Mouse (Mus musculus): ENCODE measurements around the gene Tm4sf5. TPM values are rescaled to one million over a fixed set of nuclear protein-coding genes. Genes with fewer than 3 reads are reported as not detected.
"Not testable (repeated sequence)": the region's sequence is repeated elsewhere in the genome, so short reads cannot be mapped to it uniquely, and the experiment has no call there.

Gene Tm4sf5
- polyA plus RNA-seq, 1 experiment from 2014 or later = not detected

- WGBS = 58% methylated on average over 11 of the region's 11 CpGs
- DNase-seq (ENCODE audit: low spot score) = no peak
- Histone ChIP-seq H3K36me3 (no peaks in the 10 kb centered on the region), H3K4me1 (peaks cover 19% of the 10 kb centered on the region), H3K27me3 (ENCODE audit: low read depth, poor library complexity, severe bottlenecking) (peaks cover 21% of the 10 kb centered on the region), H3K27ac (replicated peaks) (no peak overlapping the region), H3K4me3 (no peak overlapping the region), H3K9me3 (replicated peaks) (no peaks in the 10 kb centered on the region)
These were observed 8.5 kb downstream of the Tm4sf5 start for GRCm38 (mm10) chr11:70513520-70513919.

DNA sequence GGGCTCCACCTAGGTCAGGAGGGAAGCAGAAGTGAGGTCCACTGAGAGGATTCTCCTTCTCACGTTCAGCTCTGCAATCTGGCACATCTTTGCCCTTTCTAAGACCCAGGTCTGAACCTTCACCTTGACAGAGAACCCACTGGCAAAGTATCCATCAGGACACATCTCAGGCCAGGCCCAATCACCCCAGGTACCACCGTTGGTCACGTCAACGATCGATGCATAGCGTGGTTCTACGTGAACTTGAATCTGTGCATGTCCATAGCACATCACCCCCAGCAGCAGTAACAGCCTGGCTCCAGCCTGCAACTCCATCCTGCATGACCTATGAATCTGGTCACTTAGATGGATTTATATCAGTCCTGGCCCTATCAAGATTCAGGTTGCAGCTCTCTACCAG lies 9.2 kb downstream of the Tm4sf5 start, which contains the start of gene Vmo1:
Gene Vmo1 (minus strand): TSS at position 329 of the 400 bp plus-strand sequence.
- no peak for DNase-seq (ENCODE audit: low spot score)
- WGBS = 93% methylated on average over 7 of the region's 7 CpGs
- Histone ChIP-seq H3K4me1 (peaks cover 19% of the 10 kb centered on the region), H3K9me3 (replicated peaks) (no peaks in the 10 kb centered on the region), H3K27me3 (ENCODE audit: low read depth, poor library complexity, severe bottlenecking) (peaks cover 24% of the 10 kb centered on the region), H3K27ac (replicated peaks) (no peak within 1 kb of the TSS), H3K4me3 (no peak within 1 kb of the TSS), H3K36me3 (no peaks in the 10 kb centered on the region)

DNA sequence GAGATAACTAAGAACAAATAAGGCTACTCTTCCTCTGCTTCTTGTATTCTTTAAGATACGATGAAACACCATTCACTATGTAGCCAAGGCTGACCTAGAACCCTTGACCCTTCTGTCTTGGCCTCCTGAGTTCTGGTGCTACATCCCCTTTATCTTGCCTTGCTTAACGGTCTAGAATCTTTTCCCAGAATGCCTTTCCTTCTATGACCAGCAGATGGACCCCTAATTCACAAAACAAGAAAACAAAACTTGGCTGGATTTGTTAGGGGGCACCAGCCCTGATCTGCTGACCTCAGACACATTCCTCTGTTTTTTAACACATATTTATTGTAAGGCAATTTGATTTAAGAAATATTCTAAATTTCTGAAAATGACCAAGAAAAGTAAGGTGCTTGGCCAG lies 11.3 kb downstream of the Tm4sf5 start:
- H3K27ac ChIP-seq (replicated peaks) = no peak overlapping the region
- H3K9me3 ChIP-seq (replicated peaks) = no peaks in the 10 kb centered on the region
- peaks cover 24% of the 10 kb centered on the region for H3K4me1 ChIP-seq
- H3K36me3 ChIP-seq = no peaks in the 10 kb centered on the region
- no peak for DNase-seq (ENCODE audit: low spot score)
- H3K27me3 ChIP-seq (ENCODE audit: low read depth, poor library complexity, severe bottlenecking) = peaks cover 25% of the 10 kb centered on the region
- no peak overlapping the region for H3K4me3 ChIP-seq
- 35% methylated on average over 2 of the region's 2 CpGs for WGBS

- Histone ChIP-seq H3K27ac (replicated peaks) (no peak overlapping the region), H3K4me1 (peaks cover 18% of the 10 kb centered on the region), H3K4me3 (no peak overlapping the region), H3K9me3 (replicated peaks) (no peaks in the 10 kb centered on the region), H3K36me3 (no peaks in the 10 kb centered on the region), H3K27me3 (ENCODE audit: low read depth, poor library complexity, severe bottlenecking) (peaks cover 25% of the 10 kb centered on the region)
- 61% methylated on average over 1 of the region's 1 CpGs for WGBS
- DNase-seq (ENCODE audit: low spot score) = no peak
These were observed 13.4 kb downstream of the Tm4sf5 start for GRCm38 (mm10) chr11:70518436-70518835.

DNA sequence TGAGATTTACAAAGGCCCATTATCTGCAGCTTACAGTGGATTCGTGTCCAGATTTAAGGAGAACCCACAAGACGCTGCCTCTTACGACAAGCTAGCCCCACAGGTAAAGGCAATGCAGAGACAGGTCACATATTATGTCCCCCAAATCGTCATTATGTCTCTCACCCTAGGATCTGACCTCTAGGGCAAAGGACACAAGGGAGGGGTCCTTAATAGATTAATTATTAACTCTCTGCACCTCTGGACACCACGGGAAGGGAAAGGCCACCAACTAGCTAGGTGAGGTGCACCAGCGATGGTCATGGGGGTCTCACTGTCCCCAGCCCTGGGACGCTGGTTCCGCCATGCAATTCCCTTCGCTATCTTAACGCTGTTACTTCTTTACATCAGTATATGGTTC lies 13.9 kb downstream of the Tm4sf5 start, which contains the start of gene Gltpd2:
Gene Gltpd2 (plus strand): TSS at position 274 of the 400 bp plus-strand sequence.
- peak within 1 kb of the TSS; percentile 85 for H3K27ac ChIP-seq (replicated peaks)

GRCm38 (mm10) chr11:70520178-70520769 lies 15.2 kb downstream of the Tm4sf5 start:
- Histone ChIP-seq H3K27me3 (ENCODE audit: low read depth, poor library complexity, severe bottlenecking) (peaks cover 25% of the 10 kb centered on the region), H3K9me3 (replicated peaks) (no peaks in the 10 kb centered on the region), H3K4me3 (peak overlapping the region; percentile 50), H3K4me1 (peaks cover 17% of the 10 kb centered on the region), H3K36me3 (no peaks in the 10 kb centered on the region), H3K27ac (replicated peaks) (peak overlapping the region; percentile 85)
- DNase-seq (ENCODE audit: low spot score) = peak; percentile 70
- 13% methylated on average over 41 of the region's 41 CpGs for WGBS

More for the DNA sequence above, 13.9 kb downstream of the Tm4sf5 start, which contains the start of gene Gltpd2:
- H3K27me3 ChIP-seq (ENCODE audit: low read depth, poor library complexity, severe bottlenecking) = peaks cover 25% of the 10 kb centered on the region
- DNase-seq (ENCODE audit: low spot score) = no peak
- peak within 1 kb of the TSS; percentile 50 for H3K4me3 ChIP-seq
- peaks cover 13% of the 10 kb centered on the region for H3K4me1 ChIP-seq
- H3K36me3 ChIP-seq = no peaks in the 10 kb centered on the region
- 86% methylated on average over 10 of the region's 10 CpGs for WGBS
- H3K9me3 ChIP-seq (replicated peaks) = no peaks in the 10 kb centered on the region

GRCm38 (mm10) chr11:70523306-70523989 lies 18.4 kb downstream of the Tm4sf5 start:
- H3K4me3 ChIP-seq; H3K9me3 ChIP-seq (replicated peaks); H3K27ac ChIP-seq (replicated peaks): not testable (repeated sequence)
- DNase-seq (ENCODE audit: low spot score) = peak; percentile 30
- 89% methylated on average over 8 of the region's 8 CpGs for WGBS
- Histone ChIP-seq H3K36me3 (peaks cover 25% of the 10 kb centered on the region), H3K4me1 (peaks cover 26% of the 10 kb centered on the region), H3K27me3 (ENCODE audit: low read depth, poor library complexity, severe bottlenecking) (peaks cover 24% of the 10 kb centered on the region)

GRCm38 (mm10) chr11:70524782-70525181 lies 19.7 kb downstream of the Tm4sf5 start:
- H3K27me3 ChIP-seq (ENCODE audit: low read depth, poor library complexity, severe bottlenecking) = peaks cover 10% of the 10 kb centered on the region; the same call in 1 of the 2 replicates
- DNase-seq (ENCODE audit: low spot score) = no peak
- no peaks in the 10 kb centered on the region for H3K9me3 ChIP-seq (replicated peaks)
- peaks cover 23% of the 10 kb centered on the region for H3K4me1 ChIP-seq
- peak overlapping the region; percentile 72 for H3K27ac ChIP-seq (replicated peaks)
- peak overlapping the region; percentile 80 for H3K4me3 ChIP-seq
- 7% methylated on average over 8 of the region's 8 CpGs for WGBS
- peaks cover 36% of the 10 kb centered on the region for H3K36me3 ChIP-seq

DNA sequence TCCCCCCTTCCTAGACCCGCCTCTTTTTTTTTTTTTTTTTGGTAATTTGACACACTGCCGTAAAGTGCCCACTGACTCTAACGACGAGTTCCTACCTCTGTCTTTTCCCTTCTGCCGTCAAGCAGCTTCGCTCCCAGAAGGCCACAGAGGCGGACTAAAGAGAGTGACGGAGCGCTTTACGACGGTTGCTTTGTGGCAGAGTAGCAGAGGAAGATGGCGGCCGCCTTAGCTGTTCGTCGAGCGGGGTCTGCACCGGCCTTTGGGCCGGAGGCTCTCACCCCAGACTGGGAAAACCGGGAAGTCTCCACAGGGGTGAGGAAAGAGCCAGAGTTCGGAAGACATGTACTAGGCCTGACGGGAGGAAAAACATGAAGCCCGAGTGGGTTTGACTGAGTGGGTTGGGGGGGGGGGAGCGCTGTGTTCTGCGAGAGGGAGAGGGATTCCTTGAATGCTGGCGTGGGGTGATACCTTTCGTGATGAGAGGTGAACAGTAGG lies 20.2 kb downstream of the Tm4sf5 start, which contains the start of gene Psmb6:
Gene Psmb6 (plus strand): TSS at position 184 of the 495 bp plus-strand sequence.
- H3K36me3 ChIP-seq = peaks cover 36% of the 10 kb centered on the region
- peak within 1 kb of the TSS; percentile 80 for H3K4me3 ChIP-seq
- DNase-seq (ENCODE audit: low spot score) = peak; percentile 91
- H3K4me1 ChIP-seq = peaks cover 18% of the 10 kb centered on the region
- under 1% methylated on average over 25 of the region's 26 CpGs for WGBS
- no peaks in the 10 kb centered on the region for H3K9me3 ChIP-seq (replicated peaks)
- H3K27me3 ChIP-seq (ENCODE audit: low read depth, poor library complexity, severe bottlenecking) = peaks cover 6% of the 10 kb centered on the region; the same call in 1 of the 2 replicates
- peak within 1 kb of the TSS; percentile 88 for H3K27ac ChIP-seq (replicated peaks)

GRCm38 (mm10) chr11:70525726-70526125 lies 20.7 kb downstream of the Tm4sf5 start:
- WGBS = 3% methylated on average over 12 of the region's 12 CpGs
- Histone ChIP-seq H3K4me3 (peak overlapping the region; percentile 80), H3K27ac (replicated peaks) (peak overlapping the region; percentile 88), H3K27me3 (ENCODE audit: low read depth, poor library complexity, severe bottlenecking) (peaks cover 2% of the 10 kb centered on the region; the same call in 1 of the 2 replicates), H3K4me1 (peaks cover 13% of the 10 kb centered on the region), H3K36me3 (peaks cover 36% of the 10 kb centered on the region), H3K9me3 (replicated peaks) (no peaks in the 10 kb centered on the region)
- DNase-seq (ENCODE audit: low spot score) = no peak

GRCm38 (mm10) chr11:70526211-70526610 lies 21.2 kb downstream of the Tm4sf5 start:
- Histone ChIP-seq H3K27ac (replicated peaks) (0 out of 2 replicates have a peak overlapping the region, but pooled peaks have one; percentile 88), H3K9me3 (replicated peaks) (no peaks in the 10 kb centered on the region), H3K4me3 (peak overlapping the region; percentile 80), H3K4me1 (peaks cover 13% of the 10 kb centered on the region), H3K36me3 (peaks cover 36% of the 10 kb centered on the region), H3K27me3 (ENCODE audit: low read depth, poor library complexity, severe bottlenecking) (no peaks in the 10 kb centered on the region)
- DNase-seq (ENCODE audit: low spot score) = no peak
- WGBS = 93% methylated on average over 12 of the region's 12 CpGs

DNA sequence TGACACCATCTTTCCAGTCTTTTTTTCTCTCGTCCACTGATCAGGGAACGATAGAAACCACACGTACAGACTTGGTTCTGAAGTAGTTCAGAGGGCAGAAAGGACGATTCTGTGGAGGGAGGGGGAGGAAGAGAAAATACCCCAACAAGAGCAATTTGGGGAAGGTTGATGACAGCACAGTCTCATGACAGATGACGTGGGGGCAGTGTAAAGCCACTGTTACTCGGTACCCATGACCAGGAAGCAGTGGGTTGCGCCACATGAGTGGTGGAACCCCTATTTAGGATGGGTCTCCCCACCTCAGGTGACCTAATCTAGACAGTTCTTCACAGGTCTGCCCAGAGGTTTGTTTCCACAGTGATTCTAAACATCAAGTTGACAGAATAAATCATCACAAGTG lies 23.6 kb downstream of the Tm4sf5 start:
- Histone ChIP-seq H3K27ac (replicated peaks) (no peak overlapping the region), H3K36me3 (peaks cover 36% of the 10 kb centered on the region), H3K4me1 (peaks cover 13% of the 10 kb centered on the region), H3K9me3 (replicated peaks) (no peaks in the 10 kb centered on the region), H3K4me3 (no peak overlapping the region), H3K27me3 (ENCODE audit: low read depth, poor library complexity, severe bottlenecking) (no peaks in the 10 kb centered on the region)
- no peak for DNase-seq (ENCODE audit: low spot score)
- 89% methylated on average over 7 of the region's 7 CpGs for WGBS

DNA sequence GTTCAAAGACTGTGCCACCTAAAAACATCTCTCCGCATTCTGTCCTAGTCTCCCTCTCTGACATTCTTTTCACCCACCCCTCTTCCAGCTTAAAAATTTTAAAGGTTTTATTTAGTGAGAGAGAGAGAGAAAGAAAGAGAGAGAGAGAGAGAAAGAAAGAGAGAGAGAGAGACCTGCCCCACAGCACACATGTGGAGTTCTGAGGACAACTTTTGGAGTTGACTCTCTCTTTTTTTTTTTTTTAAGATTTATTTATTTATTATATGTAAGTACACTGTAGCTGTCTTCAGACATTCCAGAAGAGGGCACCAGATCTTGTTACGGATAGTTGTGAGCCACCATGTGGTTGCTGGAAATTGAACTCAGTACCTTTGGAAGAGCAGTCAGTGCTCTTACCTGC lies 26.0 kb downstream of the Tm4sf5 start:
- H3K9me3 ChIP-seq (replicated peaks); DNase-seq (ENCODE audit: low spot score): not testable (repeated sequence)
- WGBS = 78% methylated on average over 2 of the region's 2 CpGs

More for the DNA sequence above, 26.0 kb downstream of the Tm4sf5 start:
- not testable (repeated sequence) for H3K4me3 ChIP-seq; H3K27ac ChIP-seq (replicated peaks); H3K27me3 ChIP-seq (ENCODE audit: low read depth, poor library complexity, severe bottlenecking); H3K4me1 ChIP-seq
- peaks cover 34% of the 10 kb centered on the region for H3K36me3 ChIP-seq

Measured in midbrain, embryonic 10.5 days (tissue).